Mouse (Mus musculus) frontal cortex, postnatal 10 days (tissue): ENCODE data around the gene Ttll5.

Experiments
- DNase-seq, 2 experiments: peaks; one replicate each; pipeline ENCODE4 v3.0.0; 2022; ENCODE audit warnings: low spot score in 2 of 2, mixed read lengths in 1 of 2

The Ttll5 gene

GRCm38 (mm10) chr12:85839371-85840000, 15.0 kb downstream of the Ttll5 start:
- no peak for DNase-seq

DNA sequence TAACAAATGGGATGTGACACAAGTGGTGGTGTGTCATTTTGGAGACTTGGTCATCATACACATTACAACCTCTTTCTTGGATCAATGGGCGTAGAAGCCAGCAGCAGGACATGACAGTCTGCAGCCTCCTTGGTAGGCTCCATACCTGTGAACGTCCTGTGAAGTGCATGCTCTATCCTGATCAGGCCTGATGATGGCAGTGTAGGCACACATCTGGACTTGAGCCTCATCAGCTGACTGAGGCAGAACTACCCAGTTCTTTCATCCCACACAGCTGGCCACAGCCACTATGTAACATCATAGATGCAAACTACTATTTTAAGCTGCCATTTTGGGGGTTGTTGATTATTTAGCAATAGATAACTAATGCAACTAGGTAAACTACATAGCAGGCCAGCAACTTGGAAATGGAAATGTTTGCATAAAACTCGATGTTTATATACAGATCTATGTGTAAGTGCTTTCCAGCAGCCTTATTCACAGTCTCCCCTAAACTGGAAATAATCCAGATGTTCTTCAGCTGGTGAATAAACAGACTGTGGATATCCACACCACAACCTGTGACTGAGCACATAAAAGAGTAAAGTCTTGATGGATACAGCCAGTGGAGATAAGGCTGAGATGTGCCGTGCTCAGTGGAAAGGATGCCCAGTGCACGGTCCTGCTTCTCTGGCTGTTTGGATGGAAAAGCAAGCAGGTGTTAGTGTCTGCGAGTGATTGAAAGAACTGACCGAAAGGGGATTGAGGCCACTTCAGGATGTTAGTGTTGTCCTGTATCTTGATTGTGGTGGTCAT, 23.9 kb downstream of the Ttll5 start:
- DNase-seq: peak in 1 of 2 experiments; percentile 29

DNA sequence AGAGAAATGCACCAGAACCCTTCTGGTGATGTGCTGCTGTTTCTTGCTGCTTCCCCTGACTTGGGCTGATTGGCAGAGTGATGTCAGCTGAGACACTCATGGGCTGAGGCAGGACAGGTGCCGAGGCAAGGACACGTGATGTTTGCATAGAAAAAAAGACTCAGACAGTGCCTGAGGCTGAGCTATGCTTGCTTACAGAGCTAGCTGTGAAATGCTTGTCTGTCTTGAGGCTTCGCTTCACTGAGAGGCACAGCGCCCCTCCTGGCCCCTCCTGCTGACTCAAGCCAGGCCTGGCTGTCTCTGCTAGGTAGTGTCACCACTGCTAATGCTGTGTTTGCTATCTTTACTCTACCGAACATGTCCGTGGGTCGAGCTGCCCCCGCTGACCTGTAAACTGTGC, 26.2 kb downstream of the Ttll5 start:
- DNase-seq: no peak

- DNase-seq: no peak
Observed at GRCm38 (mm10) chr12:85853836-85854235, 29.4 kb downstream of the Ttll5 start.

DNA sequence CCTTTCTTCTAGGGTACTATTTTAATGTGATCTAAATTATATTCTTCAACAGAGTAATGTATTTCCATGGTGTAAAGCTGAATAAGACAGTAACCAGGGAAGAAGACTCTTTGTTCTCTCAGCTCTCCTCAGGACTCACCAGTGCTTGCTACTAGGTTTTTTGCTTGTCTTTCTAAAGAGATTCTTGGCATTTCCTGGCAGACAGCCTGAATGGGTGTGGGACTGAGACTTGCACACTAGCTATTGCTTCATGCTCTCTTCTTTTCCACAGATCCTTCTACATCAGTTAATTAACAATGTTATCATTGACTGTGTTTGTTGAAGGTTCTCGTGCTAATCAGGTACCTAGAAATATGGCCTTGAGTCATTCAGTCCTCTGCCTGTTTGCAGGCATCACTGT, 29.8 kb downstream of the Ttll5 start:
- no peak for DNase-seq

DNA sequence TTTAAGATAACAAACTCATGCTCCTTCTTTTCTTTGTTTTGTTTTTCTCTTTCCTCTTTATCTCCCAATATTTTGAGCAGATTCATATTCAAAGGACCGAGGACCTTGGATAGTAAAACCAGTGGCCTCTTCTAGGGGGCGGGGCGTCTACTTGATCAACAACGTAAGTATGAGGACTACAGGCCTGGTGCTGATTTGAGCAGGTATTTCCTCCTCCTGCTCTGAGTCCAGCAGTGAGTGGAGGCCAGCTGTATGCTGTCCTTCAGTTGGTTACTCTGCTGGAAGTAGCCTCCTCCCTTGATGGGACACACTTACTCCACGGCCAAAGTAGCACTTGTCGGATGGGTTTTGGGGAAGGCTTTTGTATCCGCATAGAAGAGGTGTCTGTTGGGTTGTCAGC, 32.8 kb downstream of the Ttll5 start:
- DNase-seq: no peak

DNA sequence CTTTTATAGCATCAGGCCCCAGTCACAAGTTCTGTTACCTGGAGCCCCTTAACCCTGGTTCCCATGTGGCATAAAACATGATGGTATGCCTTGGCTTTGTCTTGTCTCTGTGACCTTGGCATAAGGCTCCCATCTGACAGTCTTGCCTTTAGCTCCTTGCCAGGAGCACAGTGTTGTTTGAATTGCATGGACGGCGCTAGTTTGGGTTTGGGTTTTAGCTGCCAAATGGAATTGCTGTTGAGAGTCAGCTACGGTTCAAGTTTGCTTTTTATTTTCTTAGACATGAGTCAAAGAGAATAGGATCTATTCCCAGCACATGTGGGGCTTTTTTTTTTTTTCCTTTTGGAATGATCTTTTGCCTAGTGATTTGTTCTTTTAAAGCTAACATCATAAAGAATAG, 34.7 kb downstream of the Ttll5 start:
- DNase-seq: no peak

- no peak for DNase-seq
Observed at GRCm38 (mm10) chr12:85859511-85860189, 35.2 kb downstream of the Ttll5 start.

DNA sequence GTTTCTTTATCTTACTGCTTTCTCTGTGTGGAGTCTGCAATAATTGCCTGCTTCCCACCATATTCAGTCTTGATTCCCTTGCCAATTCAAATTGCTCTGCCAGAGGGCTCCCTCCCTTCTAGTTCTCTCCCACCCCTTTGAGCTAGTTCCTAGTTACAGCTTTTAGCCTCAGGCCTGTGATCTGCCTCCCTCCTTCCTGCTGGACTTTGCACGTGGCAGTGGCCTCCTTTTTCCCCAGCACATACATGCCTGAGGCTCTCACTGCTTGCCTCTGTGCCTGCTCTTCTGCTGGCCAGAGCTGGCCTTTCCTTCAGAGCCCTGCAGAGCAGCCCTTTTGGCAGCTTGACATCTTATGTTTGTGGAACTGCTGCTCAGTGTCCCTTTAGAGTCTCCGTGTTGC, 38.1 kb downstream of the Ttll5 start:
- DNase-seq: no peak

- no peak for DNase-seq
Observed at GRCm38 (mm10) chr12:85865526-85865925, 41.1 kb downstream of the Ttll5 start.

DNA sequence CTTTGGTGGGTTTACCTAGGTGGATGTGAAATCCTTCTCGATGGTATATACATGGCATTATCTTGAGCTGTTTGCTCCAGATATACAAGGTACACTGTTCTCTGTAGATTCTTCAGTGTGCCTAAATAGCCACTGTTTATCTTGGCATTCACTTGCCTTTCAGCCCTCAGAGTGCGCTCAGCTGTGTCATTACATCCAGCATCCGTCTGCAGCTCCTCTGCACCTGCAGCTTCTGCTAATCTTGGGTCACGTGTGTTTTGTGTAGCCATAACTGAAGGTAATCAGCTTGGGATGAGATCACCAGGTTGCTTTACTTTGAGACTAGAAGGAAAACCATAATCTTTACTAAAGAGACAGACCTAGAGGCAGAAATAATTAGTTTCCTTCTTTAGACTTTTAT, 42.2 kb downstream of the Ttll5 start:
- DNase-seq: no peak

DNA sequence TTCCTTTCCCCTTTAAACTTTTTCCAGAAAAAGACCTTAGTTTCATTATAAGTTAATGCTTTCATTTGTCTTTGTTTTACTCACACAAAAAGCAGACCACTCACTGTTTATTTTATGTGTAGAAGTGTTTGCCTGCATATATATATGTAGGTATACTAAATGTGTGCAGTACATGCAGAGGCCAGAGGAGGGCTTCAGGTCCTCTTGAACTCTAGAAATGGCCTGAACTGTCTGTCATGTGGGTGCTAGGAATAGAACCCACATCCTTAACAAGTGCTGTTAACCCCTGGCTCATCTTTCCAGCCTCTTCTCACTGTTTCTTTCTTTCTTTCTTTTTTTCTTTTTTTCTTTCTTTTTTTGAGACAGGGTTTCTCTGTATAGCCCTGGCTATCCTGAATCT, 42.7 kb downstream of the Ttll5 start:
- DNase-seq: no peak

DNA sequence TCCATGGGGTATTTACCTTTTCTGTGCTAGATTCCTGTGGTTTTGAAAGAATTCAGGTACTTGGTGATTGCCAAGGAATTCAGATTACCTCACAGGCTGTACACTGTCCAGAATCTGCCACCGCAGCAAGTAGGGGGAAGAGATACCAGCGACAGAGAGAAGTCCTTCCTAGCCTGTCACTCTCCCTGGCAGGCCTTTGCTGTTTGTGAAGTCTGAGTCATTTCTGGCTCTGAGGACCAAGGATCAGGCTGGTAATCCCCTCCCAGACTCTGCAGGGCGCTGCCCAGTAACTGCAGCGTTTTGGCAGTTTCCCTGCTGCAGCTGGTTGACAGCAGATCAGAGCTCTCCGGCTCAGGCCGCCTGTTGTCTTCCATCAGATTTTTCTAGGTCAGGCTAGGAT, 45.0 kb downstream of the Ttll5 start:
- DNase-seq: peak in 1 of 2 experiments; percentile 24

DNA sequence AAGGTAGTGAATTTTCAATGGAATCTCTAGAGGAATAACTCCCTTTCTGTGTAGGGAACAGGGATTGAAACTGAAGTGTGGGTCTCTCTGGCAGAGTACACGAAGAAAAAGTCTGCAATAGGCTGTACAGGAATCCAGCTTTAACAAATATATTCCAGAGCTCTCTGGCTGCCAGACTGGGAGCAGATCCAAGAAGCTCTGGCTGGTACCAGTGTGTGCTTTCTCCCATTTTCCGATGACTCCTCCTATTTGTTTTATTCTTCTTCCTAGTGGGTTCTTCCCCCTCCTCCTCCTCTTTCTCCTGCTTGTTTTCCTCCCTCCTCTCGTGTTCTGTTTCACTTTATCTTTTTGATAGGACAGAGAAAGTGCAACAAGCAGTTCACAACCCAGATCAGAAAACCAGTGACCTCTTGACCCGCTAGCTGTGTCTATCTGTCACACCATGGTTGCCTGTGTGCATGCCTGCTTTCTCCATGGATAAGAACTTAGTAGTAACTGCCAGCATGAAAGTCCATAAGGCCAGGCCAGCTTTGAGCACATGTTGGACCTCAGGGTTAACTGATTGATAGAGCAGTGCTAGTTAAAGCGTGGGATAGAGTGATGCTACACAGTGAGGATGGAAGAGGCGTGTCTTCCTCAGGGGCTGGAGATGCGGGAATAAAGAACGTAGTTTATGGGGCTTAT, 55.3 kb downstream of the Ttll5 start:
- DNase-seq: peak; percentile 37 to 41

GRCm38 (mm10) chr12:85885024-85885423, 60.6 kb downstream of the Ttll5 start:
- DNase-seq: no peak

DNA sequence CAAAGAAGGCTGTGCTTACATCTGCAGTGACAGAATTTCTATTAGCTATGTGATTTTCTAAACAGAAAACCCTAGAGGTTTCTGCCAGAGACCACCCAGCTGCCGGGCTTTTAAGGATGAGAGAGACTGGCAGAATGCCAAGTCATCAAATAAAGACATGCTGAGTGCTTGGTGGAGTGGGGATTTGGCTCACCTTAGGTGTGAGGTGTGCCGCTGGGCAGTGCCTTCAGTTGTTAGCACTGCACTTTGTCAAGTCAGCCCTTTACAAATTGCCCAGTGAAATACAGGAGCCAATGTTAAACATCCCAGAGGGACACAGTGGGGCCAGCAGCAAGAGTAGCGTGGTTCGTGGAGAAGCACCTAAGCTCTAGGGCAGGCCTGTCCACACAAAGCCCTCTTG, 65.6 kb downstream of the Ttll5 start:
- DNase-seq: no peak

DNA sequence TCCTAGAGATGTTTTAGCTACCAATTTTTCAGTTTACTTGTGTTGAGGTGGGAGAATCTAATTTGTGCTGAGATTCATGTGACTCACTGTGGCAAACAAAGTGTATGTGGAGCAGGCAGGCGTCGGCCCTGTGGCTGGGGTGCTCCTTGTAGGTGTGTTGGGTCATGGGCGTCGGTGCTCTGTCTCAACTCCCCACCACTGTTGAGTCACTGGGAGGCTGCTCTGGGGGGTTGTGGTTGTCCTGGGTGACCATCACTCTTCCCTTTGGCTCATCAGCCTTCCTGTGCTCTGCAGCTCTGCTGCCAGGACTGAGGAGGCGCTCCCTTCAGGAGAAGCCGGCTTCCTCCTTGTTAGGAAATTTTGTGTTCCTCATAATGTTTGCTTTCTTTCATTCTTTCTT, 79.5 kb downstream of the Ttll5 start:
- no peak for DNase-seq

- no peak for DNase-seq
Observed at GRCm38 (mm10) chr12:85905666-85906065, 81.2 kb downstream of the Ttll5 start.

- no peak for DNase-seq
Observed at GRCm38 (mm10) chr12:85907896-85908295, 83.4 kb downstream of the Ttll5 start.

- DNase-seq: no peak
Observed at GRCm38 (mm10) chr12:85910811-85911210, 86.4 kb downstream of the Ttll5 start.

GRCm38 (mm10) chr12:85912712-85913504, 88.4 kb downstream of the Ttll5 start:
- no peak for DNase-seq
